27 mouse cellular contexts compared by ENCODE assay signal in genomic region chr3:61478861-61479584, GRCm38 (mm10).
"Had no signal": no experiment of that assay in that cellular context is flagged by ENCODE, and none has a peak within 500 bp of the region (broad histone marks: within the 10 kb centered on the region; RNA-seq: fewer than 3 reads in every experiment).

No protein-coding gene starts in this region.

- H3K27ac ChIP-seq: heart, adult 2 months; heart, embryonic 10.5 days; hindbrain, embryonic 10.5 days; hindbrain, embryonic 12.5 days; hindbrain, embryonic 14.5 days; intestine, embryonic 15.5 days; limb, embryonic 13.5 days; limb, embryonic 15.5 days; liver, embryonic 12.5 days; liver, embryonic 14.5 days had no signal

- ATAC-seq: hindbrain, embryonic 16.5 days; inflammation-experienced regulatory T-cells, adult 6 months; intestine, embryonic 15.5 days; intestine, postnatal 0 days; liver, embryonic 12.5 days had no signal

- H3K36me3 ChIP-seq: heart, embryonic 10.5 days; heart, embryonic 12.5 days; hindbrain, embryonic 10.5 days; hindbrain, embryonic 12.5 days; intestine, embryonic 15.5 days; limb, embryonic 13.5 days; limb, embryonic 15.5 days; liver, embryonic 12.5 days had no signal

- H3K9ac ChIP-seq: heart, embryonic 12.5 days; hindbrain, embryonic 12.5 days; hindbrain, embryonic 14.5 days; intestine, embryonic 15.5 days; limb, embryonic 13.5 days; limb, embryonic 15.5 days; liver, embryonic 12.5 days; liver, embryonic 14.5 days had no signal

- H3K9me3 ChIP-seq: heart, embryonic 10.5 days; heart, embryonic 12.5 days; hindbrain, embryonic 10.5 days; hindbrain, embryonic 12.5 days; intestine, embryonic 15.5 days; limb, embryonic 13.5 days; limb, embryonic 15.5 days; liver, embryonic 12.5 days had no signal

- DNase-seq: gastrocnemius, postnatal 14 days; gastrocnemius, postnatal 36 days; heart, adult 11 months; heart, adult 2 months; heart, postnatal 10 days; heart, postnatal 4 days; kidney, adult 18-20 months; kidney, adult 8-10 months; kidney, postnatal 10 days; kidney, postnatal 25 days; kidney, postnatal 4 days; layer of hippocampus, adult 9-11 months; layer of hippocampus, postnatal 36 days; left cerebral cortex, postnatal 4 days had no signal

- H3K4me3 ChIP-seq: heart, adult 2 months; heart, embryonic 10.5 days; heart, embryonic 12.5 days; hindbrain, embryonic 10.5 days; hindbrain, embryonic 12.5 days; intestine, embryonic 15.5 days; limb, embryonic 13.5 days; limb, embryonic 15.5 days; liver, embryonic 12.5 days had no signal

- H3K4me1 ChIP-seq: heart, embryonic 10.5 days; heart, embryonic 12.5 days; hindbrain, embryonic 10.5 days; hindbrain, embryonic 12.5 days; intestine, embryonic 15.5 days; limb, embryonic 13.5 days; limb, embryonic 15.5 days had no signal

- H3K27me3 ChIP-seq: heart, embryonic 12.5 days; hindbrain, embryonic 12.5 days; intestine, embryonic 15.5 days; limb, embryonic 13.5 days; limb, embryonic 15.5 days; liver, embryonic 12.5 days had no signal
